Mouse (Mus musculus): ENCODE measurements around the gene Scaf1. TPM values are rescaled to one million over a fixed set of nuclear protein-coding genes. Genes with fewer than 3 reads are reported as not detected.

Gene Scaf1
- total RNA-seq (2015), result 22.2 and 23.0 TPM in 2 replicates
- 9.6 and 12.2 TPM in 2 replicates for total RNA-seq (2017)

- ATAC-seq (ENCODE audit: poor library complexity, severe bottlenecking), result peak; percentile 78
These were observed at the start of gene Scaf1 for GRCm38 (mm10) chr7:45015957-45016612. Scaf1 (minus strand) TSS chr7:45016363.

GRCm38 (mm10) chr7:45062239-45062835 is 46.2 kb upstream of the Scaf1 start, which contains the start of the genes Nosip and Prrg2:
Nosip (plus strand) TSS chr7:45062429.
Prrg2 (minus strand) TSS chr7:45062677.
- peak; percentile 98 for ATAC-seq (ENCODE audit: poor library complexity, severe bottlenecking)

- no peak for ATAC-seq (ENCODE audit: poor library complexity, severe bottlenecking)
These were observed 45.4 kb upstream of the Scaf1 start for GRCm38 (mm10) chr7:45061532-45062075.

GRCm38 (mm10) chr7:45060632-45061122 is 44.5 kb upstream of the Scaf1 start:
- ATAC-seq (ENCODE audit: poor library complexity, severe bottlenecking), result no peak

- ATAC-seq (ENCODE audit: poor library complexity, severe bottlenecking), result no peak
These were observed 42.7 kb upstream of the Scaf1 start for GRCm38 (mm10) chr7:45058607-45059571.

GRCm38 (mm10) chr7:45056972-45057348 is 40.8 kb upstream of the Scaf1 start:
- ATAC-seq (ENCODE audit: poor library complexity, severe bottlenecking), result no peak

- ATAC-seq (ENCODE audit: poor library complexity, severe bottlenecking), result no peak
These were observed 40.3 kb upstream of the Scaf1 start for GRCm38 (mm10) chr7:45056329-45056971.

GRCm38 (mm10) chr7:45053931-45054510 is 37.9 kb upstream of the Scaf1 start:
- peak; percentile 90 for ATAC-seq (ENCODE audit: poor library complexity, severe bottlenecking)

- peak; percentile 49 for ATAC-seq (ENCODE audit: poor library complexity, severe bottlenecking)
These were observed 37.2 kb upstream of the Scaf1 start for GRCm38 (mm10) chr7:45053117-45053930.

- no peak for ATAC-seq (ENCODE audit: poor library complexity, severe bottlenecking)
These were observed 36.6 kb upstream of the Scaf1 start, which contains the start of gene Prr12 for GRCm38 (mm10) chr7:45052862-45053116. Prr12 (minus strand) TSS chr7:45052881.

GRCm38 (mm10) chr7:45052181-45052861 is 36.2 kb upstream of the Scaf1 start:
- ATAC-seq (ENCODE audit: poor library complexity, severe bottlenecking), result no peak

- ATAC-seq (ENCODE audit: poor library complexity, severe bottlenecking), result no peak
These were observed 35.4 kb upstream of the Scaf1 start for GRCm38 (mm10) chr7:45051601-45051974.

- ATAC-seq (ENCODE audit: poor library complexity, severe bottlenecking), result no peak
These were observed 34.9 kb upstream of the Scaf1 start for GRCm38 (mm10) chr7:45050945-45051600.

- no peak for ATAC-seq (ENCODE audit: poor library complexity, severe bottlenecking)
These were observed 32.9 kb upstream of the Scaf1 start for GRCm38 (mm10) chr7:45048923-45049657.

GRCm38 (mm10) chr7:45048001-45048890 is 32.1 kb upstream of the Scaf1 start:
- ATAC-seq (ENCODE audit: poor library complexity, severe bottlenecking), result no peak

- no peak for ATAC-seq (ENCODE audit: poor library complexity, severe bottlenecking)
These were observed 31.3 kb upstream of the Scaf1 start for GRCm38 (mm10) chr7:45047491-45047890.
